Mouse (Mus musculus) naive thymus-derived CD4-positive, alpha-beta T cell, adult 2 months (primary cell): ENCODE results near the gene Ulk4.
"Not testable (repeated sequence)": the region's sequence is repeated elsewhere in the genome, so short reads cannot be mapped to it uniquely, and the experiment has no call there.

ENCODE experiments used
- DNase-seq: peaks from one replicate; pipeline ENCODE4 v3.0.0-alpha.2; 2011; ENCODE audit warnings: low read depth

The Ulk4 gene

GRCm38 (mm10) chr9:121062671-121063070 is 214.3 kb downstream of the Ulk4 start:
- DNase-seq, result no peak

- no peak for DNase-seq
Observed at GRCm38 (mm10) chr9:121061820-121062623, 215.0 kb downstream of the Ulk4 start.

GRCm38 (mm10) chr9:121060331-121060730 is 216.7 kb downstream of the Ulk4 start:
- no peak for DNase-seq

- peak; percentile 42 for DNase-seq
Observed at GRCm38 (mm10) chr9:121059286-121059685, 217.7 kb downstream of the Ulk4 start.

GRCm38 (mm10) chr9:121058538-121058937 is 218.5 kb downstream of the Ulk4 start:
- DNase-seq, result no peak

GRCm38 (mm10) chr9:121058116-121058515 is 218.9 kb downstream of the Ulk4 start:
- DNase-seq, result no peak

- DNase-seq, result peak; percentile 41
Observed at GRCm38 (mm10) chr9:121057401-121057800, 219.6 kb downstream of the Ulk4 start.

GRCm38 (mm10) chr9:121056526-121056925 is 220.5 kb downstream of the Ulk4 start:
- no peak for DNase-seq

GRCm38 (mm10) chr9:121056036-121056435 is 221.0 kb downstream of the Ulk4 start:
- DNase-seq, result no peak

GRCm38 (mm10) chr9:121045657-121046056 is 231.3 kb downstream of the Ulk4 start:
- DNase-seq, result not testable (repeated sequence)

GRCm38 (mm10) chr9:121044471-121045206 is 232.4 kb downstream of the Ulk4 start:
- DNase-seq, result no peak

GRCm38 (mm10) chr9:121043021-121043420 is 234.0 kb downstream of the Ulk4 start:
- no peak for DNase-seq

GRCm38 (mm10) chr9:121038396-121038795 is 238.6 kb downstream of the Ulk4 start:
- no peak for DNase-seq

GRCm38 (mm10) chr9:121037975-121038374 is 239.0 kb downstream of the Ulk4 start:
- DNase-seq, result no peak

GRCm38 (mm10) chr9:121035296-121035695 is 241.7 kb downstream of the Ulk4 start:
- DNase-seq, result no peak

GRCm38 (mm10) chr9:121033596-121033995 is 243.4 kb downstream of the Ulk4 start:
- no peak for DNase-seq

- no peak for DNase-seq
Observed at GRCm38 (mm10) chr9:121032322-121032964, 244.6 kb downstream of the Ulk4 start.

- DNase-seq, result no peak
Observed at GRCm38 (mm10) chr9:121030949-121031348, 246.0 kb downstream of the Ulk4 start.

- DNase-seq, result no peak
Observed at GRCm38 (mm10) chr9:121029786-121030185, 247.2 kb downstream of the Ulk4 start.

- DNase-seq, result peak; percentile 54
Observed at GRCm38 (mm10) chr9:121023526-121024264, 253.3 kb downstream of the Ulk4 start.

GRCm38 (mm10) chr9:121020360-121020759 is 256.6 kb downstream of the Ulk4 start:
- no peak for DNase-seq

- DNase-seq, result no peak
Observed at GRCm38 (mm10) chr9:121019932-121020331, 257.1 kb downstream of the Ulk4 start.
